Mouse (Mus musculus) kidney, postnatal 25 days (tissue): ENCODE data around the gene Disc1.

Experiments
- DNase-seq, 2 experiments: peaks; one replicate each; pipeline ENCODE4 v3.0.0; 2021; ENCODE audit warnings: mixed read lengths in 2 of 2

Gene Disc1

GRCm38 (mm10) chr8:125067596-125067960 lies 13.6 kb downstream of the Disc1 start:
- DNase-seq, result peak; percentile 70 to 75

GRCm38 (mm10) chr8:125068146-125068905 lies 14.3 kb downstream of the Disc1 start:
- DNase-seq, result peak in 1 of 2 experiments; percentile 10

- DNase-seq, result peak in 1 of 2 experiments; percentile 17
Observed at GRCm38 (mm10) chr8:125069304-125069703, 15.3 kb downstream of the Disc1 start.

GRCm38 (mm10) chr8:125069733-125070132 lies 15.7 kb downstream of the Disc1 start:
- DNase-seq, result peak in 1 of 2 experiments; percentile 2

DNA sequence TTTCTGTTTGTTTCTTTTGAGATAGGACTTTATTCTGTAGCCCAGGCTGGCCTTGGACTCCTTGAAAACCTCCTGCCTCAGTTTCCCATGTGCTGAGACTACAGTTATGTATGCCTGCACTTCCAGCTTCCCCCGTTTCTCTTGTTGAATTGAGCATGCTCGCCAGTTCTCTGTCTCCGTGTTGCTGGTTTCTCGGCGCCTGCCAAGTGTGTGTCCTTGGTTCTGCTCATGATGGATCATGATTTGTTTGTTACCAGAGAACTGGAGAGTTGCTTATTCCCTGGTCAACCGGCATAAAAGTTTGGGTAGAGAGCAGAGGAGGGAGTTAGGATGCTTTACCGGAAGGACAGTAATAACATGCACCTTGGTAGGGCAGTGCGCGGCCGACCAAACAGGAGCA lies 20.1 kb downstream of the Disc1 start:
- no peak for DNase-seq

GRCm38 (mm10) chr8:125074581-125074980 lies 20.6 kb downstream of the Disc1 start:
- no peak for DNase-seq

GRCm38 (mm10) chr8:125075389-125075788 lies 21.4 kb downstream of the Disc1 start:
- DNase-seq, result no peak

GRCm38 (mm10) chr8:125077326-125077725 lies 23.3 kb downstream of the Disc1 start:
- DNase-seq, result no peak

GRCm38 (mm10) chr8:125078771-125079384 lies 24.9 kb downstream of the Disc1 start:
- peak in 1 of 2 experiments; percentile 55 for DNase-seq

GRCm38 (mm10) chr8:125080388-125081344 lies 26.7 kb downstream of the Disc1 start:
- DNase-seq, result no peak

DNA sequence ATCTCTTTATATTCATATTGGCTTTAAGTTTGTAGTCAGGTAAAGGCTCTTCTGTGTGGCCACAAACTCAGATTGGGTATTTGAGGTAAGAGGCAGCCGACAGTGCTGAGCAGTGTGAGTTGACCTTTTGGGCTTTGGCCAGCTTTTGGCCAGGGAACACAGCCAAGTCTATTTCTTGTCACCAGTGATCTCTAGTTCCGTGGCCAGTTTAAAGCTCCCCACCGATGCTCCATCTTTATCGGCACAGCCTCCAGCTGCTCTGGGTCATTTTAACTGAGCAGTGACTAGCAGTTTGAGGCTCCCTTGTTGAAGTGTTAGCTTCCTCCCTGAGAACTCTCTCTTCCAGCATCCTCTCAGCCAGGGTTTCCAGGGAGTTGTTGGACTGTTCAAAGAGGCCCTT lies 29.8 kb downstream of the Disc1 start:
- peak; percentile 74 to 85 for DNase-seq

- DNase-seq, result no peak
Observed at GRCm38 (mm10) chr8:125084523-125084922, 30.5 kb downstream of the Disc1 start.

DNA sequence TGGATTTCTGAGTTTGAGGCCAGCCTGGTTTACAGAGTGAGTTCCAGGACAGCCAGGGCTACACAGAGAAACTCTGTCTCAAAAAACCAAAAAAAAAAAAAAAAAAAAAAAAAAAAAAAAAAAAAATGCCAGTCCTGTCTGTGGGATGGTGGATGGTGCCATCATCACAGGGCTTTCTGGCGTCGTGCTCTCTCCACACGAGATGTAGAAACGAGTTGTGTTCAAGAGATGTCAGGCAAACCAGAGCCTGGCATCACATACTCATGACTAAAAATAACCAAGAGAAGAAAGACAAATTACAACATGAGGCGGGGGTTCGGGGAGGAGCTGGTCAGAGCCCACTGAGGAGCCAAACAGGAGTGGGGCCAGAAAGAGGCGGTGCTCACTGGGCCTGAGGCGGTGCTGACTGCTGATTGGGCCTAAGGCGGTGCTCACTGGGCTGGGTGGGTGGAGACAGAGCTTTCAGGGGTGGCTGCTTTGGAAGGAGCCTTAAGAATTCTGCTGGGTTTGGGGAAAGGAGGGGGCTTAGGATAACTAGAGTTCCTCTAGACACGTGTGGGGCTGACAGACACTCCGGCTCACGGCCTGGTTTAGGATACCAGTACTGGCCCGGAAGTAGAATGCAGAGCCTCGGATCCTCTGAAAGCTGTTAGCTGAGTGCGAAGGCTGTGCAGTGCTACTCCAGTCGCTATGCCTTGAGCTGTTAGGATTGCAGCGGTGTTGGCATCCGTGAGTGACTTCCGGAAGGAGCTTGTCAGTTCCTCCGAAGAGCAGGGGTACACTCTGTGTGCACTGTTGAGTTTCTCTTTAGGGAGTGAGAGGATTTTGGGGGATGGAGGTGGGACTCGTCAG lies 37.1 kb downstream of the Disc1 start:
- DNase-seq, result peak; percentile 75 to 89

DNA sequence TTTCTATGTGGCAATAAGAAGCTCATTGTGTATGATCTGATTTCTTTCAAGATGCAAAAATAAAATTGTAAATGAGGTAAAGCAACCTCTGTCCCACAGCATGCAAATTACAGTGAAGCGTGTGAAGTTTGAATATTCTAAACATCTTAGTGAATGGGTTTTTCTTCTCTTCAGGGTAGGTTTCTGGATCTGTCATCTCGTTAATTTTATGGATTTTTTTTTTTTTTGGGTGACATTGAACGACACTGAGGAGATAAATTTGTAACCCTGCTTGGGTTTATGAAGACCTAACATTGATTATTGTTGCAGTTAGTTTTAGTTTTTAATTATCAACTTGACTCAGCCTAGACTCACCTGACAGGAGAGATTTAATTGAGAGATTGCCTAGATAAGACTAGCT lies 43.1 kb downstream of the Disc1 start:
- no peak for DNase-seq

- DNase-seq, result no peak
Observed at GRCm38 (mm10) chr8:125098050-125098449, 44.1 kb downstream of the Disc1 start.

GRCm38 (mm10) chr8:125102303-125102702 lies 48.3 kb downstream of the Disc1 start:
- DNase-seq, result no peak

DNA sequence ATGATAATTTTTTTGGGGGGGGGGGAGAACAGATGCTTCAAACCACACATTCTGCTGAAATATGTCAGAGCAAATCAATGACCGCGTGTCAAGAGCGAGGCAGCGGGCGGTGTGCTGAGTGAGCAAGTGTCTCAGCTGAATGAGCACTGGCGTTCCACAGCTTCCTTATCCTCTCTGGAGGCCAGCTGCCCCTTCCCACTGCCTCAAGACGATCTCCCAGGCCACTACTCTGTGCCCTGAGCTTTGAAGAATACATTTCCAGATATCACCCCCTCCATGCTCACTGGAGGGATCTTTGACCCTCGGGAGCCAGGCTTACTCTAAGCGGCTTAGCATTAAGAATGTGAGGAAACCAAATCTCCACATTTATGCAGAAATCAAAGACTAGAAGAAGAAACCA lies 59.2 kb downstream of the Disc1 start:
- peak; percentile 43 to 58 for DNase-seq

DNA sequence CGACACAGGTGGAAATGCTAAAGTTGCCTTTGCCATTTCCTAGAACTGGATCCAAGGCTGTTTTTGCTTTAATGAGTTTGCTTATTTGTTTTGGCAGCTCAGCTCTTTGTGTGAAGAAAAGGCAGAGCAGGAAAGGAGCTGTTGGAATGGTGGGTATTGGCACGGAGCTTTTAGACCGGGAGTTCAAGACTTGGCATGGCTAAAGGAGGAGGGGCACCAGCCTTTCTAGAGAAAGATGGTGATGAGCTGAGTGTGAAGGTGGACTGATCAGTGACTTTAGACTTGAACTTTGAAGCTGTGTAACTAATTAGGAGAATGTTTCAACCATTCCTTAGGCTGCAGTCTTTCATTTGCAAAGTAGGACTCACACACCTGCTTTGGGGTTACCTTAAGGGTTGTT lies 59.8 kb downstream of the Disc1 start:
- DNase-seq, result peak in 1 of 2 experiments; percentile 27

DNA sequence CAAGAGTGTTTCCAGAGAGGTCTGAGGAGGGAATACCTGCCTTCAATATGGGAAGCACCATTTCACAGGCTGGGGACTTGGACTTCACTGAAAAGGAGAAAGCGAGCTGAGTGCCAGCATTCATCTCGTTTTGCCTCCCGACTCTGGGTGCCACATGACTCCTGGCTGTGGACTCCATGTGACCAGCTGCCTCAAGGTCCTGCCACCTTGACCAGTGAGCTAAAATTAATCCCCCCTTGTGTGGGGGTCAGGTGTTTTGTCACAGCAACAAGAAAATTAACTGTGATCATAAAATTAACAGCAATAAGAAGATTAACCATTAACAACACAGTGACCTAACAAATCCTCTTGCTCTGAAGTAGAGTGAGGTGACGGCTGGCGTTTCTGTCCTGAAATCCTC lies 61.3 kb downstream of the Disc1 start:
- peak; percentile 39 to 66 for DNase-seq

GRCm38 (mm10) chr8:125116616-125117015 lies 62.6 kb downstream of the Disc1 start:
- DNase-seq, result peak; percentile 63 to 73

GRCm38 (mm10) chr8:125126482-125126881 lies 72.5 kb downstream of the Disc1 start:
- DNase-seq, result peak; percentile 26 to 62

DNA sequence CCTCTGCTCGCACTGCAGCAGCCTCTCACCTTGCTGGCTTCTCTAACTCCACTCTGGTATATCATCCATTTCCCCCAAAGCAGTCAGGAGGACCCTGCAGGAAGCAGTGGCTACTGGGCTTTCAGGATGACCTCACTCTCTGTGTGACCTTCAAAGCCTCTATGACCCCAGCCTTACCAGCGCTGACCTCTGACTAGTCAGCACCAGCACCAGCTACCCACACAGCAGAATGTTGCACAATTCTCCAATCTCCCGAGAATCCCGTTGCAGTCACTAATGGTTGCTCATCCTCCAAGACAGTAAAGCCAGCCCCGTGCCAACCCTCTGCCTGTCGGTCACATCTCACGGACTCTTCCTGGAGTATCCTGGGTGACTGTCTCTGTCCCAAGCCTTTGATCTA lies 73.6 kb downstream of the Disc1 start:
- no peak for DNase-seq
